Mouse (Mus musculus) adrenal gland, postnatal 36 days (tissue): ENCODE results near the gene Farsa. TPM values are rescaled to one million over a fixed set of nuclear protein-coding genes. Genes with fewer than 3 reads are reported as not detected.
A peak's percentile ranks its signal among the peaks of the same experiment; 100 is the strongest.
"Not testable (repeated sequence)": the region's sequence is repeated elsewhere in the genome, so short reads cannot be mapped to it uniquely, and the experiment has no call there.

Experiments used
- DNase-seq, 2 experiments: peaks; one replicate each; pipeline ENCODE4 v3.0.0; 2021; ENCODE audit warnings: mixed read lengths in 1 of 2
- long read RNA-seq, 2 experiments: library from polyadenylated mRNA; stranded (forward); transcript quantifications; one replicate each; pipeline ENCODE4 v2.0.0; 2021; ENCODE audit warnings: borderline sequencing depth in 2 of 2
- total RNA-seq, 2 experiments: library from RNA; stranded (reverse); gene quantifications; 2 replicates each; pipeline ENCODE4 v1.2.3; 2021

Farsa gene
- 10 to 100 TPM; 62.1 to 69.2 TPM for total RNA-seq
- long read RNA-seq, experiment 1, transcript Farsa-201 (13 exons, 1,826 nt) = major isoform, 87 of 106 reads
- long read RNA-seq, experiment 1, partial matches to known transcripts = 6 of 106 reads
- long read RNA-seq, experiment 1, other reads (novel, unspliced or antisense) = 11 of 106 reads
- long read RNA-seq, experiment 2, transcript Farsa-201 (13 exons, 1,826 nt) = major isoform, 34 of 40 reads
- long read RNA-seq, experiment 2, partial matches to known transcripts = 4 of 40 reads
- long read RNA-seq, experiment 2, other reads (novel, unspliced or antisense) = 1 of 40 reads

DNA sequence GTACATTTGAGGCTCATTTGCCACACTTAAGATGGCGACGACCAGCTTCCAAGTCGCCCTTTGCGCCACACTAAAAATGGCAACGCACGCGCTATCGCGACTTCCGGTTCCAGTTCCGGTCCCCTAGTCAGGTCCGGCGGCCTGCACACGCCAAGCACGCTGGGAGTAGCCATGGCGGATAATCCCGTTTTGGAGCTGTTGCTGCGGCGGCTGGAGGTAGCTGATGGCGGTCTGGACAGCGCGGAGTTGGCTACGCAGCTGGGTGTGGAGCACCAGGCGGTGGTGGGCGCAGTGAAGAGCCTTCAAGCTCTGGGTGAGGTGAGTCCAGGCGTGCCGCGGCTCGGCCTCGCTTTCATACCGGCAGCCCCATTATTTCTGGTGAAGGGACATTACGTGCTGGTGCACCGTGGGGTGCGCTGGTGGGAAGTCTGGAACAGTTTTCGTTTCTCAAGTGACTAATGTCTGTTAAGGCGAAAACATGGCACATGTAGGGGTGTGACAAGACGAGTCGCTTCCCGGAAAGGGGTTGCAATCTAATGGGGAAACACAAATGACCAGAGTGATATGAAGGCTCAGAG, at the start of gene Farsa:
Farsa (plus strand) TSS at position 126 of the 578 bp plus-strand sequence.
- peak; percentile 93 to 94 for DNase-seq

DNA sequence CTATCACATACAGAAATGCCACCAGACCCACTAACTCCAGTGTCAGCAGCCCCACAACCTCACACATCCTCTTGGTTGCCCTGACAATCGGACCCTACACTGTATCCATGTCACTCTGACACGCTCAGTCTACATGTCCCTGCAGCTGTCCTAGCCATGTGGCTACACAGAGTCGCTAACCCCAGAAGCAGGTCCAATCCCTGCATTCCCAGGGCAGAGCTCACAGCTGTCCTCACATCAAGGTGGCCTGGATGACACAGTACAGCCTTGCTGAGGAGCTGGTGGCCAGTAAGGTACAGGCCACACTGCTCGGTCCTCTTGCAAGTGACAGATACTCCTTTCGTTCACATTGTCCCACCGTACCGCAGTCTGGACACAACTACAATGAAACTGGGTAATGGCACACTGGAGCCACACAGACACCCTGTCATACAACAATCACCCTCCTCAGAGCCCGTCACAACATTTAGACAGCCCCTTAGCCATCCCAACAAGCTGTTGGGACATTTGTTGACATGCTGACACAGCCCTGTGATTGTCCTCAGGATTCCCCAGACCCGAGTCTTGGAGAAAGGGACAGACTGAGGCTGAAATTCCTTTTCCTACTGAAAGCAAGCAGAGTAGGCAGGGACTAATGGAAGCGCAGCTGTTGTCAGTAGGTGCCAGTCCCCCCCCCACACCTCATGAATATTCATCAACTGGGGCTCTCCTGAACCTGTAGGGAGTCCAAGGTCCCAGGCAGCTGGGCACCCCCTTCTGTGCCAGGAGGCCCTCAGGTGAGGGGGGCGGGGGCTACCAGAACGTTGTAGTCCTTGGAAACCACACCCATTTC, 47.5 kb upstream of the Farsa start:
- DNase-seq = no peak

DNA sequence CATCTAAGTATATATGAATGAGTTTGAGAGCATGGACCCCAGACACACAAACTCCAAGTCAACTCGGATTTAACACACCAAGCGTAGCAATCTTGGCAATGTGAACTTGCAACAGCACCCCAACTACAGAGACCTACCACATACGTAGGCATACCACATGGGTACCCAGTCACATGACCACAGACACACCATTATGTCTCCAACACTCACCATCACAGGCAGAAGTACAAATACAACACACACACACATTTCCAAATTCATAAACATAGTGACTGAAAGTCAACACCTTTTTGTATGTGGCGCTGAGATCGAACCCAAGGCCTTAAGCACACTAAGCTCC, 46.9 kb upstream of the Farsa start:
- no peak for DNase-seq

DNA sequence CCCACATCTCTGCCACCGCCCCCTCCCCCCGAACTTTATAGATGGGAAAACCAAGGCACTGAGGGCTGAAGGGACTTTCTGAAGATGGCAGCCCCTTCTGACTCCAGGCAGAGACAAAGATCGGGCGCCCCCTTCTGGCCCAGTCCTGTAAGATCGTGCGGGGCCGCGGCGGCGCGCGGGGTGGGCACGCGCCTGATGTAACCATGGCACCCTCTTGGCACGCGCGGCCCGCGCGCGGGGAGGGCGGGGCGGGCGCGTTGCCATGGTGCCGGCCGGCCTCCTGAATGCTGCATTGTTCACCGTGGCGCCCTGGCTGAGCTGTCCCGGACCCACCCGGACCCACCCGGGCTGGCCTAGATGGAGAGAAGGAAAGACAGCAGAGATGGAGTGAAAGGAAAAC, 45.9 kb upstream of the Farsa start:
- peak; percentile 94 to 96 for DNase-seq

DNA sequence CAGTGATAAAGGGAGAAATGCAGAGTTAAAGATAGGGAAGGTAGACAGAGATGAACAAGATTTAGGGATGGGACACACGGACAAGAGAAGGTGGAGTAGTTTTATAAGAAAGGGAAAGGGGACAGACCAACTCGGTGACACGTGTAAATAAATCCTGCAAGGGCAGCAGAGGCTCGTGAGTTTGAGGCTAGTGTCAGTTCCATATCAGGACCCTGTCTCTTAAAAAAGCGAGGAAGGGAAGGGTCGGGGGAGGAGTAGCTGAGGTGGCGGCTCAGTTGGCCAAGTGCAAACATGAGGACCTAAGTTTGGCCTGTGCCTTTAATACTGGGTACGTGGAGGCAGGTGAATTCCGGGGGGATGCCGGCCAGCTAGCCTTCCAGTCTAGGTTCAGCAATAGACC, 45.5 kb upstream of the Farsa start:
- DNase-seq = no peak

DNA sequence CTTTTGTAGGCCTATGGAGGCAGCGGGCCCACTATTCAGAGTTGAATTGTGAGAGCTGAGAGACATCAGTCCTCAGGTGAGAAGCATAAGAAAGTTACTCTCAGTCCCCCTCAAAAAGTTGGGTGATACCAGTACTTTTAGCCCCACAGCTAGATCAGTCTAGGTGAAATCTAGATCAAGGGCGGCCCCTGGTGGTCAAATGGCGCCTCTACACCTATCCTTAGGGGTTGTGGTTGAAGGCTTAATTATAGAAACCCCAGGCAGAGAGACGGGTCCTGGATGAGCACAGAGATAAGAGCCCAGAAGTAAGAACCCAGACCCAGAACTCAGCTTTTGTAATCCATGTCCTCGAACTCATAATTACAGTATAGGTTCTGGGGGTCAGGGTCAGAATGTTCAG, 43.7 kb upstream of the Farsa start:
- DNase-seq = peak; percentile 84 to 86

DNA sequence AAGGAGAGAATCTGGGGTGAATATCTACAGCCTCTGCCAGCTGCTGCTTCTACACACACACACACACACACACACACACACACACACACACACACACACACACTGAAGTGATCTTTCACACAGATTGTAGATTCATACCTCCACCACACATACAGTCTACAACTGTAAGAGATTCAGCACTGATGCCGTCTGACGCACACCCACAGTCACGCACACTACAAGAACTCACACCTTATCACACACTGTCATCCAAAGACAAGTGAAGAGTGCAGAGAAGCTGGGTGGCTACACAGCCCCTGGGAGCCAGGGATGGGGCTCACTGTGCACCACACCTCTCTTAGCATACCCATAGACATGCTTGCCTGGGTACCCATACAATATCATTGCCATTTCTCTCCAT, 43.0 kb upstream of the Farsa start:
- DNase-seq = no peak

DNA sequence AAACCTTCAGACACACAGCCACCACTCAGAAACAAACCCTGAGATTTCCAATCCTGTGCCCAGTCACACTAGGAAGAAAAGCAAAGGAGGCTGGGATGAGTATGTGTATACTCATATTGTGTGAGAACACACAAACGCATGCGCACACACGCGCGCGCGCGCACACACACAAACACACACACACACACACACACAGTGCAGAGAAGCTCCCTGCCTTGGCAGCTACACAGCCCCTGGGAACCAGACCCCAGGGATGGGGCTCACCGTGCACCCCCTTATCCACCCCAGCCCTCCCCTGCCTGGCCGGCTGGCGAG, 42.6 kb upstream of the Farsa start:
- DNase-seq = no peak

DNA sequence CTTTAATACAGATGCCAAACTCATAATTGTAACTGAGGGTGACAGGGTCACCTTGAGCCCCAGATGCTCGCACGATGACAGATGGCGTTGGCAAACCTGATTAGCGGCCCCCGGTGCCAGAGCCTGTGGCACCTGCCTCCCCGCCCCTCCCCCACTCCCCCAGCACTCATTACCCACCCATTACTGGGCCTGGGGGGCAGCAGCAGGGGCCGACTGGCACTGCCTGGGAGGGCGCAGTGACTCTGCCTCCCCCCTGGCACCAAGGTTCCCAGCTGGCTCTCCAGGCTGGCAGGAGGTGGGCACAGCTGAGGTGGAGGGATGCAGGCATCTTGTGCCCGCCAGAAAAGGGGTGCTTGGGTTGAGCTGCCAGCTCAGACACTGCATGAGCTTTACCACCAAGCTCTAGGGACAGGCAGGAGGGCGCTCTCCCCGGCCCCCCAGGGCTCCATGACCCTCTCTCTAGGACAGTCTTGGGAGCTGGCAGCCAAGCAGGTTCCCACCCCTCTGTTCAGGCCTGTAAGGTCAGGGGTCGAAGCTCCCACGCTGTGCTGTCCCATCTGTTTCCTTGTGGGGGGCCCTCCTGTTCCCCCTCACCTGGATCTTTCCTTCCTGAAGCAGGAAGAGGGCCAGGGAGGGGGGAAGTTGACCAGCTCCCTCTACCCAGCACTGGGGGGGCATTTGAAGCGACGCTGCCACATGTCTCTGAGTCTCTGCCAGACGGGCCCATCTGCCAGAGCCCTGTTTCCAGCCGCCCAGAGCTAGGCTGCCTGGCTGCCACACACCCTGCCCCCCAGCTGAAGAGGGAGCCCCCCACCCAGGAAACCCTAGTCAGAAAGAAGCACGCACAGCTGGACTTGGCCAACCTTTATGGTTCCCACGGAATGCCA, 42.0 kb upstream of the Farsa start:
- no peak for DNase-seq

DNA sequence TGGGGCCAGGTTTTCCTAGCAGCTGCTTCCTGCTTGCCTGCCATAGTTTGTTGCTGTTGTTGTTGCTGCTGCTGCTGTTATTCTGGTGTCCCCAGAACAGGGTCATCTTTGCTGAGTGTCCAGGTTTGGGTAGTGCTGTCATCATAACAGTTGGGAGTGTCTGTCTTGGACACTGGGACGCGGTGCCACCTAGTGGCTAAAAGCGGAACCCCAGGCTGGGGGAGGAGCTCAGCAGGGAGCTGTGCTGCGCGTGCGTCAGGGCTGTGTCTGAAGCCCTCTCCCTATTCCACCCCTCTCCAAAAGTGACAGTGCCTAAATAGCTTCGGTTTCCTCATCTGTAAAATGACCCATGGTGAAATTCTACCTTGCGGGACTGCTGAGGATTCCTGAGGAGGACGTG, 41.2 kb upstream of the Farsa start:
- DNase-seq = peak; percentile 95 to 96

DNA sequence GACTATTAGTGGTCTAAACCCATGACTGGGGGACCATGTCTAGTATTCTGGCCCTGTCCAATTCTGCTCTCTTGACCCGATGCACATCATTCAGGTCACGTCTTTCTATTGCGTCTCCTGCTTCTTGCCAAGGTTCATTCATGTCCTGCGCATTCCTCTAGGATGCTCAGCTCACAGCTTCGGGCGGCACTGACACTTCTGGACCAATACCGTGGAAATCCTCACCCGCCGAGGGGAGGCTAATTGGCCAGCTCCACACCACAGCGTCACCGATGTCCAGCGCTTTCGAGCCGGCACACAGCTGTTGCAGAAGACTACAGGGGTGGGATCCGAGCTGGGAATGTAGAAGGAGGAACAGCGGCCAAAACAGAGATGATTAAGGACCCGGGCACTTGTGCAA, 40.7 kb upstream of the Farsa start:
- no peak for DNase-seq

DNA sequence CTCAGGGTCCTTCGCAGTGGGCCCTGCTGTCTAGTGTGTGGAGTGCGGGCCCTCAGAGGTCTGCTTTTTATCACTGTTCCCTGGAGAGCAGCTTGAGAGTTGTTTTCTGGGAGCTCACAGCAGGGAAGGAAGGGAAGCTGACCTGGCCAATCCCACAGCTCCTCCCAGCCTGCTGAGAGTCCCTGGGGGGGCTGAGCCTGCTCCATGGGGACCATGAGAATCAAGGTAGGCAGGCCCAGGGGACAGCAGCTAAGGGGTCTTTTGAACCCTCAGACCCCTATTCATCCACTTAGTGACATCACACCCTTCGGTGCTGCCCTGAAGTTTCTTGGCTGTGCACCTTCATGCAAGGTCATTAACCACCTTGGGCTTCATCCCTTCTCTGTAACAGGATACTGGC, 34.1 kb upstream of the Farsa start, which contains the start of gene Dand5:
Dand5 (minus strand) TSS at position 101 of the 400 bp plus-strand sequence.
- no peak for DNase-seq

DNA sequence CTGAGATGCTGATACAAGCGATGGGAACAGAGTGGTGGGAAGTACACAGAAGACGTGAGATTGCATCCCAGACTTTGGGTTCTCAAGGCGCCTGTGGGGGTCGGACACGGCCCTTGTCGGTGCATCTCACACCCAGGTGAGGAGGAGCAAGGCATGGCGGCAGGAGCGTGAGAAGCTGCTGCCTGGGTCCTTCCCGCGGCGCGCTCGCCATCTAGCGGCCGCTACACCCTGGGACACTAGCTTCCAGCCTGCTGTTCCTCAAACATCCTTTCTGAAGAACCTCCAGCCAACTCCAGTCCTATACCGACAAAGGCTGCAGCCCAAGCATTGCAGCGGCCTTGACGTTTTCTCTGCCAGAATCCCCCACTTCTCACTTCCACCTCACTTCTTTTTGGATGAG, 33.1 kb upstream of the Farsa start:
- peak; percentile 65 to 78 for DNase-seq

DNA sequence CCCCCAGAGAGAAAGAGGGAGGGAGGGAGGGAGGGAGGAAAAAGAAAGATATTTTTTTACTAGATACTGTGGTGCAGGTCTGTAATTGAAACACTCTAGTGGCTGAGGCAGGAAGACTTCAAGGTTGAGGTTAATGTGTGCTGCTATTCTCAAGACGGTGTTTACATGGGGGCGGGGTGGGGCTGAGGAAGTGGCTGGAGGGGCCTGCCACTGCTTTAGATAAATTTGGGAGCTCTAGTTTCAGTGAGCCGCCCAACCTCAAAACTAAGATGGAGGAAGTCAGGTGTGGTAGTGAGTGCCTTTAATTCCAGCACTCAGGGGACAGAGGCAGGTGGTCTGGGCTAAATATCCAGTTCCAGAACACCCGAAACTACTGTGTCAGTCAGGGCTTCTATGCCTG, 31.2 kb upstream of the Farsa start:
- DNase-seq = no peak

DNA sequence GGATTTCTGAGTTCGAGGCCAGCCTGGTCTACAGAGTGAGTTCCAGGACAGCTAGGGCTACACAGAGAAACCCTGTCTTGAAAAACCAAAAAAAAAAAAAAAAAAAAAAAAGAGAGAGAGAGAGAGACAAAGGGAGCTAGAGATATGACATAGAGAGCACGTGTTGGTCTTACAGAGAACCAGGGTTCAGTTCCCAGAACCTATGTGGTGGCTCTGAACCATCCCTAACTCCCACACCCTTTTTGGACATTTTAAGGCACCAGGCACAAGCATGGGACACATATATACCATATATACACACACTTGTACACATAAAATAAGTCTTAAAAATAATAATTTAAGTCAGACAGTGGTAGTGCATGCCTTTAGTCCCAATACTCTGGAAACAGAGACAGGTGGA, 30.3 kb upstream of the Farsa start:
- not testable (repeated sequence) for DNase-seq

DNA sequence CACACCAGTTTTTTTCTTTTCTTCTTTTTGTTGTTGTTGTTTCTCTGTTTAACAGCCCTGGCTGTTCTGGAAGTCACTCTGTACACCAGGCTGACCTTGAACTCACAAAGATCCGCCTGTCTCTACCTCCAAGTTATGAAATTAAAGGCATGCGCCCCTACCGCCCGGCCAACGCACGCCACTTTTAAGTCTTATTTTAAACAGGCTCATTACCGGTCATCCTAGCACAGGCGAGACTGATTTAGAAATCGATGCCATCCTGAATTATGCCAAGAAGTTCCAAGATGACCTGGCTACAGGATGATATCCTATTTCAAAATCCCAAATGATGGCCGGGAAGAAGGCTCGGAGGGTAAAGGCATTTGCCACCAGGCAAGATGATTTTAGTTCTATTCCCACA, 25.3 kb upstream of the Farsa start, which contains the start of gene Gadd45gip1:
Gadd45gip1 (plus strand) TSS at position 33 of the 400 bp plus-strand sequence.
- peak; percentile 52 to 67 for DNase-seq

DNA sequence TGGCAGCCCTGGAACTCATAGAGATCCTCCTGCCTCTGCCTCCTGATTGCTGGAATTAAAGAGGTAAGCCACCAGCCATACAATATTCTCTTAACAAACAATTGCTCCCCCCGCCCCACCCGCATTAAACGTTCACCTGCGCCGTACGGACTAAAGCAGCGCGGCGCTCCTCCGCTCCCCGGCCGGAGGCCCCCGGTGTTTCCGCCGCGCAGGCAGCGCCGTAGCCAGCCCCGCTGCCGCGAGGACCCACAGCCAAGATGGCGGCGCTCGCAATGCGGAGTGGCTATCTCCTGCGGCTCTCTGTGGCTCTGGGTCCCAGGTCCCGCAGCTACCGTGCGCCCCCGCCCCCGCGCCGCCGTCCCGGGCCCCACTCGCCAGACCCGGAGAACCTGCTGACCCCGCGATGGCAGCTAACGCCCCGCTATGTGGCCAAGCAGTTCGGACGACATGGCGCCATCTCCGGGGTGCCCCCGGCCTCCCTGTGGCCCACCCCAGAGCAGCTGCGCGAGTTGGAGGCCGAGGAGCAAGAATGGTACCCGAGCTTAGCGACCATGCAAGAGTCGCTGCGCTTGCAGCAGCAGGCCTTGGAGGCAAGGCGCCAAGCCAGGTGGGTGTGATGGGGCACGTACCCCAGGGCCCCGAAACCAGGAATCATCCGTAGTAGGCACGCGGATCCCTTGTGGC, 24.6 kb upstream of the Farsa start:
- peak; percentile 88 to 92 for DNase-seq

DNA sequence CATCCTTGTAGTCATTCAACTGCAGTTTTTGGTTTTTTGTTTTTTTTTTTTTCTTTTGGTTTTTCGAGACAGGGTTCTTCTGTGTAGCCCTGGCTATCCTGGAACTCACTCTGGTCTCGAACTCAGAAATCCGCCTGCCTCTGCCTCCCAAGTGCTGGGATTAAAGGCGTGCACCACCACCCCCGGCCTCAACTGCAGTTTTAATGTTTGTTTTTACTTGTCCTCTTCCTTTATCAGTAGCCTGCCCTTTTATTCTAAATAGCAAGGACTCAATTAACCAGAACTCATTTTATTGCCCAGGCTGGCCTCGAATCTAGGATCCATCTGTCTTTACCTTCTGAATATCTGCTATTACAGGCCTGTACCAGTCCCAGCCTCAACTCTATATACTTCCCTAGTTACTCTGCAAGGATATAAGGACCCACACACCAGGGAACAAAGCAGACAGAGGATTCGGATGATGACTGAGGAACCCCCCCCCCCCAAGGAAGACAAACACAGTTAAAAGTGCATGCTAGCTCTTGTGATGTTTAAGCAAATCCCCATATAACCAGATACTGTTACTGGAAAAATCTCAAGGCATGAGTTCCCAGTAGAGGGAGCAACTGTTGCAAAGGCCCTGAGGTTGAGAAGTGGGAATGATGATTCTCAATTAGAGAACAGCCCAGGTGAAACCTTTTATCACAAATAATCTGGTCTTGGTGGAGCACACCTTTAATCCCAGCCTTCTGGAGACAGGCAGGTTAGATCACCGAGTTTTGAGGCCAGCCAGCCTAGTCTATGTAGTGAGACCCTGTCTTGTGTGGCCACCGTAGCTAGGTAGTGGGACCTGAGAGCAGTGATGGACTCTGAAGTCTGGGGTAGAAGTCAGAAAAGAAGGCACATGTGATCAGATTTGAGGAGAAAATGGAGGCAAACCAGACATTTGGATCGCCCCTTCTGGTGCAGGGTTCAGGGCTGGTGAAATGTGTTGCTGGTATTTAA, 23.7 kb upstream of the Farsa start:
- no peak for DNase-seq

DNA sequence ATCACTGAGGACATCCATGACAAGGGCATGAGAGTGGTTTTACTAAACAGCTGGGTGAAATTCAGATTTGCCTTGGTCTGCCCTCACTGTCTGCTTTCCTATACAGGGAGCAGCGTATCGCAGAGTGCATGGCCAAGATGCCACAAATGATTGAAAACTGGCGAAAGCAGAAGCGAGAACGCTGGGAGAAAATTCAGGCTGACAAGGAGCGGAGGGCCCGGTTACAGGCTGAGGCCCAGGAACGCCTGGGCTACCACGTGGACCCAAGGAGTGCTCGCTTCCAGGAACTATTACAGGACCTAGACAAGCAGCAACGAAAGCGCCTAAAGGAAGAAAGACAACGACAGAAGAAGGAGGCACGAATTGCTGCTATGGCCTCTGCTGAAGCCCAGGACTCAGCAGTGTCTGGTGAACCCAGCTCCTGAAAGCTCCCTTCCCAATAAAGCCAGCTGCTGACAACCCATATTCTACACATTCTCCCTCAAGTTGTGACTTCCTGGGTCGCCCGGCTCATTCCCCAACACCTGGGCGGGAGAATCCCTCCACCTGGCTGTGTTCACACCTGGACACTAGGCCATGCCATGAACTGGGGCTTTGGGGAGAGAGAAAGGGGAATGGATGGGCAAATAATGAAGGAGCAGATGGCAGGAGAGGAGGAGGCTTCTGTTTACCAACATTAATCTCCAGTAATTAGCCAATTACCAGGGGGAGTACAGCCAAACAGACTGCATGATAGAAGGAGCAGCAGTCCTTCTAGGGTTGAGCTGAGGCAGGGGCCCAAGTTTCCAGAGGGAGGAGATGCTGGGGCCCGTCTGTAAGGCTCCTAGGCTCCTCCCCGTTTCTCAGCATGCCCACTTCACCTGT, 22.6 kb upstream of the Farsa start:
- DNase-seq = peak in 1 of 2 experiments; percentile 25
